Mouse (Mus musculus): ENCODE results near the gene Kcne1.
A peak's percentile ranks its signal among the peaks of the same experiment; 100 is the strongest.

Gene Kcne1

DNA sequence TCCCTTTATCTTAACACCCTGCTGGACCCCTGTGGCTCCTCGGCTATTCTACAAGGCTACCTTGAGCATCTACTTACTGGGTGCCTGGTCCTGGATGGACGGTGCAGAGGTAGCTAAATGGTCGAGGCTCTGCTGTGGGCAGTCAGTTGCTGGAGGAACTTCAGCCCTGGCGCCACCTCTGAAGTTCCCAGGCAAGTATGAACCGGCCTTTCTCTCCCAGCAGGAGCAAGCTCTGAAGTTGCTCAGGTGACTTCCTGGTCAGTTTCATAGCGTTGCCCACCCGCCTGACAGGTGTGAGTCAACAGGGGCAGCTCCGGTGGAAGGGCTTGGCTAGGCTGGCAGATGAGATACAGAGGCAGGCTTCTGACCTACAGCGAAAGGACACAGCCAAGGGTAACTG is at the start of gene Kcne1:
TSS of gene Kcne1 (minus strand) at position 240 of the 400 bp plus-strand sequence.
- no peak for DNase-seq

- no peak for DNase-seq
Measured at GRCm38 (mm10) chr16:92407883-92408282, 48.6 kb upstream of the Kcne1 start.

- DNase-seq: no peak
Measured at GRCm38 (mm10) chr16:92404141-92404540, 44.9 kb upstream of the Kcne1 start.

GRCm38 (mm10) chr16:92403069-92403468 is 43.8 kb upstream of the Kcne1 start:
- DNase-seq: no peak

GRCm38 (mm10) chr16:92402216-92402615 is 42.9 kb upstream of the Kcne1 start:
- no peak for DNase-seq

DNA sequence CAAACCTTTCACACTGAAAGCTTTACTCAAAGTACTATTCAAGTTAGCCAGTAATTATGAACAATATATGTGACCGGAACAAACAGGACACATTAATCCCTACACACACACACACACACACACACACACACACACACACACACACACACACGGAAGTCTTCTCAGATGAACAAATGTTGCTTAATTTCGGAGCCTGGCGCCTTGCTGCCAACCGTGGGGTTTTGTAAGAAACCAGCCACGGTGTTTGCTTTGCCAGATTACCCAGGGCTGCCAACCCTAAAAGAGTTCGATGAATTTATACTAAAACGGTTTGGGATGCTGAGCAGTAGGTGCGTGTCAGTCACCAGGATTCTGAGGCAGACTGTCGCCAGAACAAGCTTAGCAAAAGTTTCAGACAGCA is 41.9 kb upstream of the Kcne1 start:
- DNase-seq: no peak

GRCm38 (mm10) chr16:92399490-92400458 is 40.5 kb upstream of the Kcne1 start:
- DNase-seq: peak; percentile 70

GRCm38 (mm10) chr16:92398574-92399118 is 39.4 kb upstream of the Kcne1 start:
- DNase-seq: no peak

- no peak for DNase-seq
Measured at GRCm38 (mm10) chr16:92397745-92398573, 38.7 kb upstream of the Kcne1 start.

DNA sequence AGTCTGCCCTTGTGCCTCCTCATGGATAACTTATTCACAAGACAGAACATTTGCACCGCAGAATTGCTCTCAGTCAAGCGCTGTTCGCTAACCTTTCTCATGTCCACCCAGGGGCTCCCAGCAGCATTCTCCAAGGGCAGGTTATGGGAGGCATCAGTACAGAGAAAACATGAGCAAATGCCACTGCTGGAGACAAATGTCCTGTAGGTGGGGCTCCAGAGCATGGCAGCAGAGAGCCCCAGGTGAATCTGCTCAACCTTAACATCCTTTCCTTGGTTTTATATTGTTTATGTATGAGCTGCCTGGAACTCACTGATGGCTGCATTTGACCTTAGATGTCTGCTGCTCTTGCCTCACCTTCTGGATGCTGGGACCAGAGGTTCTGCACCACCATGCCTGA is 34.5 kb upstream of the Kcne1 start:
- DNase-seq: no peak

DNA sequence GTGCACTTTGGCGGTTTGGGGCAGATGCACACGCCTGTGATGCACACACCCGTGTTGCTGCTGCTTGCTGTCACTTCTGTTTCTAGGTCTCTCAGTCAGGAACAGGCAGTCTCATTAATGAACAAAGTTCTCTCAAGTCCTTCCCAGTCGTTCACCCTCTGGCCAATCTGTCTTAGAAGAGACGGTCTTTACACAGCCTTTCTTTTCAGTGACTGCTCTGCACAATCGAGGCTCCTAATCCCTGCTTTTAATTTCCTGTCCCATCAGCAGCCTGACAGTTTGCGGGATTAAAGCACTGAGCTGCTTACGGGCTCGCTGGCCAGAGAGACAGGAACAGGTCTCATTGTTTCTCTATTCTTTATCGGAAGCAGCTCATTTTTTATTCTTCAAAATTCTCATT is 28.4 kb upstream of the Kcne1 start:
- no peak for DNase-seq

DNA sequence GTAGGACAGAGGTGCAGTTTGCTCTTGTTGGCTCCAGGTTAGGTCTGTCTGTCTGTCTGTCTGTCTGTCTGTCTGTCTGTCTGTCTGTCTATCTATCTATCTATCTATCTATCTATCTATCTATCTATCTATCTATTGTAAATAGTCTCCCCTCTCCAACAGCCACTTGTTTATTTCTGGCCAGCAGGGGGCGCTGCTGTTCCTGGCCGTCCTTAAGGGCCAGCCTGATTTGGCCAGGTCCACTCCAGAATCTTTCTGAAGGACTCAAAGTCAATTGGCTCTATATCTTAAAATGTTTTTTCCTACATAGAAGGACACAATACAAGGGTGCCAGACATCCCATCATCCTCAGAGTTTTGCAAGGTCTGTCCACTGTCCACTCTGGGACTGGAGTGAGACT is 25.8 kb upstream of the Kcne1 start:
- peak; percentile 79 for DNase-seq

DNA sequence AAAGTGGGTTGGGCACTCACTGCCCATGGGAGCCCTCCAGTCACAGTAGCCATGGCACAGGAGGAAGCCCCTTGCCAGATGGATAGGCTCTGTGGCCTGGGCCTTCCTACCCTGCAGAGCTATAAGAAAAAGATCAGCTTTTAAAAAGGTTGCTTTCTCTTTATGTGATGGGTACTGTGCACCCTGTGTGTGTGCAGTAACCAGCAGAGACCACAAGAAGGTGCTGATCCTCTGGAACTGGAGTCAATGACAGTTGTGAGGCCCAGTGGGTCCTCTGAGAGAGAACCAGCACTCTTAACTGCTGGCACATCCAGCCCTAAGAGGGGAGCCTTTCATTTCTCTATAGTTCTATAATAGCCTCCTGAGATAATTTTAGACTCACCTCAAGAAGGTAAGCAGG is 24.1 kb upstream of the Kcne1 start:
- DNase-seq: no peak

- no peak for DNase-seq
Measured at GRCm38 (mm10) chr16:92382508-92382907, 23.2 kb upstream of the Kcne1 start.

DNA sequence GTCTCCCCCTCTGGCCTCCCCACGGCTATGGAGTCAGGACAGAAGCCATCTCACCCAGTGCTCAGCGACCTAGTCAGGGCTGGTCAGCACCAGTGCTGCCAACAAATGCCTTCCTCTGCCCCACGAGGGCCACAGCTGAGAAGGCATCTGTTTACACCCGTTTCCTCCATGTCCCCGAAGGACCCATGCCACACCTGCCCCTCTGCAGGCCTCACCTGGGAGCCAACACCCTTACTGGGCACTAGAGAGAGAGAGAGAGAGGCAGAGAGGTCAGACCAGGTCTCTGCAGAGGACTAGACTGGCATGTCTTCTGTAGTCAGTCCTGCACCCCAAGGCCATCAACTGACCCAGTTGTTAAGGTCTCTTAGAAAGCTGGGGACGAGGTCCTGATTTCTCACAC is 21.8 kb upstream of the Kcne1 start:
- no peak for DNase-seq

DNA sequence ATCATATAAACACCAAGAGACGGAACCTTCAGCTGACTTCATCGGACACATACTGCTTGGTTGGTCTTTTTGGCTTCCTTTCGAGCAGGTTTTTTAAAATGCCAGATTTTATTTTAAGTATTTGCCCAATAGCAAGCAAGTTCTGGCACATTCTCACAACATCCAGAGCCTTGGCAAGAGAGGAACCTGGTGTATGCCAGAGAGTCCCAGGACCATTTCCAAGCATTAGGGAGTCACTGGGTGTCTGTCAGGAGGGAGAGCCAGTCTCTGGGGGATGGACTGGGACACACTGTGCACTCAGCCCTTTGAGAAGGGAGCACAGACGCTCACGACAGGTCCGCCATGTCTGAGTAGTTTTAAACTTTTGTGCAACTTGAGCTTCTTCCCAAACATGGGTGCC is 17.7 kb upstream of the Kcne1 start:
- no peak for DNase-seq

DNA sequence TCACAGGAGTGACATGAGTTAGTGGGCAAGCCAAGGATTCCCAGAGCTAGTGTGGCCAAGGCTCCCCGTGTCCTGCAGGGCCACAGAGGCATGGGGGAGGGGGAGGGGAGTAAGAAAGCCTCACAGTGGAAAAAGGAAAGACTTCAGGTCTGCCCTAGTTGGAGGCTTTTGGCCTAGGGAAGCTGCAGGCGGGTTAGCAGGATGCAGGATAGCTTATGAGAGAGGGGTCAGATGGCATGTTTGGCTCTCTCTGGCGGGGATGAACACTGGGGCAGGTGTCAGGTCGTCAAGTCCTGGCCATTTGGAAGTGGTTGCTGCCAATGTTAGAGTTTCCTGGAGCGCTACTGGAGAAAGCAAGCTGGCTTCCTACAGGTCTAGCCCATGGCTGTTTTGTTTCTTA is 12.4 kb upstream of the Kcne1 start:
- no peak for DNase-seq

DNA sequence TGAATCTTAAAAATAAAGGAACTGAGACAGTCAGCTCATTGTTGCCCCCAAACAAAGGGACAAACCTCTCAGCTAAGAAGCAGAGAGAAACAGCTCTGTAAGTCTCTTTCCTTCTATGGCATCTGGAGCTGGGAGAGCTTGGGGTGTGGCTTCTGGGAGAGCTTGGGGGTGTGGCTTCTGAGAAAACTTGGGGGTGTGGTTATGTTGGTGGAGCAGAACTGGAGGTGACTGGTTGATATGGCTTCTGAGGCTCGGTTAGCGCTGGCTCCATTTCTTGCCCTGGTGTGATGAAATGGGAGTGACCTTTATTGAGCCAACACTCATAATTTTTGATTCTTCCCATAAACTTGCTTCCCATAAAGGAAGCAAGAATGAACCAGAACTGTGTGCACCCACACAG is 10.0 kb upstream of the Kcne1 start:
- DNase-seq: peak; percentile 91

- no peak for DNase-seq
Measured at GRCm38 (mm10) chr16:92365477-92365876, 6.2 kb upstream of the Kcne1 start.

DNA sequence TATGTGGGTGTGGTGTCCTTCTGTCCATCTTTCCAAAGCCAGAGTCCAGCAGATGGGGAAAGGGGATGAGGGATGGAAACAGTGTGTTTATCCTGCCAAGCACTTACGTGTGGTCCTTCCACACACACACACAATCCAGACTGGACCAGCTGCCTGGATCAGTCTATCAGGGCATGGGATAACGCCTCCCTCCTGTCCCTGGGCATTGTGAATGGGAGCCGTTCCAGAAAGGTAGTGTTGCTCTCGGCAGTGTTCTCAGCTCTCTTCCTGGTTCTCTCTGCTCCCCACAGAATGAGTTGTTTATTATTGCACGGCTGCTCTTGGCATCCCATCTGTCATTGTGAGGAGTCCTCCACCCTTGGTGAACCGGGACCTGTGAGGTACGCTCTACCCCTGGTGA is 1.4 kb upstream of the Kcne1 start:
- no peak for DNase-seq

GRCm38 (mm10) chr16:92358734-92359133 is 534 bp downstream of the Kcne1 start:
- no peak for DNase-seq

DNA sequence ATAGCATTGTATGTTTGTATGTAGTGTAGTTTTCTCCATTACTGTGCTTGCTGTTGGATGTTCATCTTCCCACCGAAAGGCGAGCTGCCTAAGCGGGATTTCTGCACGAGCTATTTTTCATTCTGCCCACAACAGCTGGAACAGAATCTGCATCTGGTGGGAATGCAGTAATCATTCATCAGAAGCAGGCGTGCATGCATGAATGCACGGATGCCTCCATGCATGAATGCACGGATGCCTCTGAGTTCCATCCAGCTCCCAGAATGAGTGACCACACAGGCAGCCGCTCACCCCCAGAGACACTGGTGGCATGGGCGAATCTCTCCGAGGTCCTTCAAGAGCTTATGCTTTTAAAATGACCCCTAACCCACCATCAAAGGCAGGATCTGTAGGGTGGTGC is 1.7 kb downstream of the Kcne1 start:
- DNase-seq: no peak

- no peak for DNase-seq
Measured at GRCm38 (mm10) chr16:92357023-92357422, 2.2 kb downstream of the Kcne1 start.

GRCm38 (mm10) chr16:92355982-92356381 is 3.3 kb downstream of the Kcne1 start:
- no peak for DNase-seq
